Comparison of ENCODE assay signal across 17 mouse cellular contexts in genomic region chr8:123989128-123989527, GRCm38 (mm10). TPM values are rescaled to one million over a fixed set of nuclear protein-coding genes. Genes with fewer than 3 reads are reported as not detected.
A peak's percentile ranks its signal among the peaks of the same experiment; 100 is the strongest.
DNase-seq lines count a peak whose midpoint lies in the region; ATAC-seq lines count a peak whose summit lies in the region.
"Had no signal": no experiment of that assay in that cellular context is flagged by ENCODE, and none has a peak within 500 bp of the region (broad histone marks: within the 10 kb centered on the region; RNA-seq: fewer than 3 reads in every experiment).

No protein-coding gene starts in this region.

- intact Hi-C loops in heart, postnatal 10 days (cut with DNase I) = no loop called here

- WGBS in kidney, embryonic 15.5 days = 71% methylated on average over 7 of the region's 7 CpGs
- whole genome bisulfite sequencing in kidney, embryonic 16.5 days = 73% methylated on average over 7 of the region's 7 CpGs

- no peak overlapping the region for H3K9ac ChIP-seq in kidney, embryonic 15.5 days
- no peak overlapping the region for H3K9ac ChIP-seq in kidney, embryonic 16.5 days (replicated peaks; ENCODE audit: low read length)
- H3K9ac ChIP-seq: neural tube, embryonic 13.5 days had no signal

- DNase-seq in heart, postnatal 10 days = peak; percentile 20
- DNase-seq in retina, embryonic 14.5 days (ENCODE audit: low spot score) = no peak
- DNase-seq in embryo, embryonic 9.5 days (ENCODE audit: extremely low spot score) = no peak
- no peak for DNase-seq in retina, postnatal 1 day
- DNase-seq: adrenal gland, postnatal 14 days; gastrocnemius, postnatal 10 days; kidney, postnatal 14 days; layer of hippocampus, postnatal 36 days; lung, adult 18-20 months; right cerebral cortex, postnatal 14 days; thymus, adult 18-20 months had no signal

- H3K4me1 ChIP-seq in kidney, embryonic 15.5 days = 0 out of 2 replicates have a peak, but pooled peaks cover under 1% of the 10 kb centered on the region
- H3K4me1 ChIP-seq in kidney, embryonic 16.5 days (ENCODE audit: insufficient read depth, low read length) = no peaks in the 10 kb centered on the region
- H3K4me1 ChIP-seq: neural tube, embryonic 13.5 days had no signal

- H3K4me2 ChIP-seq in kidney, embryonic 15.5 days = no peak overlapping the region
- no peak overlapping the region for H3K4me2 ChIP-seq in kidney, embryonic 16.5 days (replicated peaks; ENCODE audit: low read depth, low read length)
- H3K4me2 ChIP-seq: neural tube, embryonic 13.5 days had no signal

- 0 out of 2 replicates have a peak, but pooled peaks have one; percentile 18 for ATAC-seq in kidney, embryonic 15.5 days (replicated peaks; ENCODE audit: low FRiP score)
- ATAC-seq in kidney, embryonic 16.5 days (ENCODE audit: low FRiP score, low TSS enrichment) = no peak
- ATAC-seq in erythroblast, adult 5-6 weeks (replicated peaks; ENCODE audit: low FRiP score, poor library complexity, severe bottlenecking) = peak; percentile 44
- ATAC-seq in megakaryocyte-erythroid progenitor cell, adult 5-6 weeks (replicated peaks; ENCODE audit: low FRiP score, low TSS enrichment, poor library complexity, severe bottlenecking) = peak; percentile 18
- ATAC-seq: hindbrain, postnatal 0 days had no signal

- no peaks in the 10 kb centered on the region for H3K9me3 ChIP-seq in kidney, embryonic 15.5 days (replicated peaks)
- H3K9me3 ChIP-seq in kidney, embryonic 16.5 days (ENCODE audit: low read length) = no peaks in the 10 kb centered on the region
- H3K9me3 ChIP-seq: neural tube, embryonic 13.5 days had no signal

- H3K4me3 ChIP-seq in kidney, embryonic 15.5 days (replicated peaks) = no peak overlapping the region
- no peak overlapping the region for H3K4me3 ChIP-seq in kidney, embryonic 16.5 days (ENCODE audit: low read length)
- H3K4me3 ChIP-seq: neural tube, embryonic 13.5 days had no signal

- no peaks in the 10 kb centered on the region for H3K27me3 ChIP-seq in kidney, embryonic 15.5 days
- no peaks in the 10 kb centered on the region for H3K27me3 ChIP-seq in kidney, embryonic 16.5 days (ENCODE audit: insufficient read depth, low read length)
- H3K27me3 ChIP-seq: neural tube, embryonic 13.5 days had no signal

- H3K27ac ChIP-seq in kidney, embryonic 15.5 days = no peak overlapping the region
- no peak overlapping the region for H3K27ac ChIP-seq in kidney, embryonic 16.5 days (ENCODE audit: low read length)
- H3K27ac ChIP-seq: hindbrain, postnatal 0 days; neural tube, embryonic 13.5 days had no signal

- H3K36me3 ChIP-seq in kidney, embryonic 15.5 days = peaks cover 8% of the 10 kb centered on the region; the same call in 1 of the 2 replicates
- peaks cover 6% of the 10 kb centered on the region; the same call in 1 of the 2 replicates for H3K36me3 ChIP-seq in kidney, embryonic 16.5 days (ENCODE audit: insufficient read depth, low read length)

RNA-seq across cellular contexts. Expression of gene Abcb10, which starts 6.2 kb away (rescaled TPM):
- 15.5 and 17.1 TPM in 2 replicates for polyA plus RNA-seq in kidney, embryonic 15.5 days (2015; fragmentation: Nextera tagmentation; extraction: Ambion mirVana)
- polyA plus RNA-seq in kidney, embryonic 16.5 days (2015; fragmentation: Nextera tagmentation; extraction: Ambion mirVana) = 16.0 and 16.2 TPM in 2 replicates
- 323 and 353 TPM in 2 replicates for total RNA-seq in erythroblast, adult 5-6 weeks (2015; ENCODE audit: low replicate concordance)
- total RNA-seq in erythroblast, adult 5-6 weeks (2017; ENCODE audit: low replicate concordance) = 448 and 511 TPM in 2 replicates
- 10 to 100 TPM; 39.6 to 45.6 TPM for total RNA-seq in heart, postnatal 10 days (2021)
- 45.7 and 47.9 TPM in 2 replicates for total RNA-seq in megakaryocyte-erythroid progenitor cell, adult 5-6 weeks (2014; fragmentation: Nextera tagmentation)
- total RNA-seq in megakaryocyte-erythroid progenitor cell, adult 5-6 weeks (2017) = 23.8 and 39.0 TPM in 2 replicates

RNA-seq across cellular contexts. Expression of gene Taf5l, which starts 32.1 kb away (rescaled TPM):
- 39.4 and 40.9 TPM in 2 replicates for polyA plus RNA-seq in kidney, embryonic 15.5 days (2015; fragmentation: Nextera tagmentation; extraction: Ambion mirVana)
- 38.4 and 41.1 TPM in 2 replicates for polyA plus RNA-seq in kidney, embryonic 16.5 days (2015; fragmentation: Nextera tagmentation; extraction: Ambion mirVana)
- 17.6 and 18.6 TPM in 2 replicates for total RNA-seq in erythroblast, adult 5-6 weeks (2015; ENCODE audit: low replicate concordance)
- total RNA-seq in erythroblast, adult 5-6 weeks (2017; ENCODE audit: low replicate concordance) = 16.5 and 24.8 TPM in 2 replicates
- total RNA-seq in heart, postnatal 10 days (2021) = 10 to 100 TPM; 22.0 to 24.9 TPM
- total RNA-seq in megakaryocyte-erythroid progenitor cell, adult 5-6 weeks (2014; fragmentation: Nextera tagmentation) = 58.2 and 60.6 TPM in 2 replicates
- total RNA-seq in megakaryocyte-erythroid progenitor cell, adult 5-6 weeks (2017) = 34.3 and 52.8 TPM in 2 replicates

RNA-seq across cellular contexts. Expression of gene Urb2, which starts 32.2 kb away (rescaled TPM):
- polyA plus RNA-seq in kidney, embryonic 15.5 days (2015; fragmentation: Nextera tagmentation; extraction: Ambion mirVana) = 5.5 TPM in 2 replicates
- polyA plus RNA-seq in kidney, embryonic 16.5 days (2015; fragmentation: Nextera tagmentation; extraction: Ambion mirVana) = 4.7 and 6.3 TPM in 2 replicates
- total RNA-seq in erythroblast, adult 5-6 weeks (2015; ENCODE audit: low replicate concordance) = 4.6 and 9.4 TPM in 2 replicates
- 4.6 and 5.0 TPM in 2 replicates for total RNA-seq in erythroblast, adult 5-6 weeks (2017; ENCODE audit: low replicate concordance)
- 1 to 10 TPM; 7.0 to 8.6 TPM for total RNA-seq in heart, postnatal 10 days (2021)
- 25.4 and 36.2 TPM in 2 replicates for total RNA-seq in megakaryocyte-erythroid progenitor cell, adult 5-6 weeks (2014; fragmentation: Nextera tagmentation)
- 28.0 and 28.1 TPM in 2 replicates for total RNA-seq in megakaryocyte-erythroid progenitor cell, adult 5-6 weeks (2017)

RNA-seq across cellular contexts. Expression of gene Nup133, which starts 40.1 kb away (rescaled TPM):
- polyA plus RNA-seq in kidney, embryonic 15.5 days (2015; fragmentation: Nextera tagmentation; extraction: Ambion mirVana) = 43.1 and 45.3 TPM in 2 replicates
- polyA plus RNA-seq in kidney, embryonic 16.5 days (2015; fragmentation: Nextera tagmentation; extraction: Ambion mirVana) = 34.5 and 42.4 TPM in 2 replicates
- total RNA-seq in erythroblast, adult 5-6 weeks (2015; ENCODE audit: low replicate concordance) = 40.0 and 44.9 TPM in 2 replicates
- 69.3 and 79.0 TPM in 2 replicates for total RNA-seq in erythroblast, adult 5-6 weeks (2017; ENCODE audit: low replicate concordance)
- total RNA-seq in heart, postnatal 10 days (2021) = 10 to 100 TPM; 14.5 to 14.6 TPM
- total RNA-seq in megakaryocyte-erythroid progenitor cell, adult 5-6 weeks (2014; fragmentation: Nextera tagmentation) = 37.6 and 47.2 TPM in 2 replicates
- total RNA-seq in megakaryocyte-erythroid progenitor cell, adult 5-6 weeks (2017) = 35.7 and 36.3 TPM in 2 replicates

Comparison
In these comparisons a context has a peak if more than half of its experiments do, and no peak if none do; other contexts are left out.
1. DNase-seq: peak in heart, postnatal 10 days (2 of 2); none in retina, embryonic 14.5 days (single experiment), embryo, embryonic 9.5 days (single experiment) and retina, postnatal 1 day (single experiment).
2. RNA of gene Abcb10, which starts 6.2 kb away (total RNA-seq): 323 to 511 TPM in erythroblast, adult 5-6 weeks; 23.8 to 47.9 TPM in megakaryocyte-erythroid progenitor cell, adult 5-6 weeks and 39.6 to 45.6 TPM in heart, postnatal 10 days; every median in the first group is over 4 times any median in the second.